ENCODE assay signal across 18 mouse cellular contexts in genomic region chr12:99528958-99529357, GRCm38 (mm10). TPM values are rescaled to one million over a fixed set of nuclear protein-coding genes. Genes with fewer than 3 reads are reported as not detected.
A peak's percentile ranks its signal among the peaks of the same experiment; 100 is the strongest.
DNase-seq lines count a peak whose midpoint lies in the region; ATAC-seq lines count a peak whose summit lies in the region.
"Had no signal": no experiment of that assay in that cellular context is flagged by ENCODE, and none has a peak within 500 bp of the region (broad histone marks: within the 10 kb centered on the region; RNA-seq: fewer than 3 reads in every experiment).

No protein-coding gene starts in this region.

- H3K27ac ChIP-seq in intestine, embryonic 14.5 days (ENCODE audit: low read depth): peak overlapping the region; percentile 60; the same call in 1 of the 2 replicates
- H3K27ac ChIP-seq in intestine, embryonic 15.5 days: no peak overlapping the region
- H3K27ac ChIP-seq in midbrain, embryonic 10.5 days (replicated peaks): peak overlapping the region; percentile 14; the same call in 1 of the 2 replicates
- H3K27ac ChIP-seq in midbrain, embryonic 16.5 days (ENCODE audit: low read length): no peak overlapping the region
- peak overlapping the region; percentile 53 for H3K27ac ChIP-seq in limb, embryonic 10.5 days
- H3K27ac ChIP-seq: embryonic facial prominence, embryonic 15.5 days; liver, embryonic 15.5 days; midbrain, embryonic 15.5 days had no signal

- no peaks in the 10 kb centered on the region for H3K9me3 ChIP-seq in intestine, embryonic 14.5 days (ENCODE audit: control insufficient read depth, low read length)
- no peaks in the 10 kb centered on the region for H3K9me3 ChIP-seq in intestine, embryonic 15.5 days
- 0 out of 2 replicates have a peak, but pooled peaks cover under 1% of the 10 kb centered on the region for H3K9me3 ChIP-seq in midbrain, embryonic 10.5 days (replicated peaks)
- no peaks in the 10 kb centered on the region for H3K9me3 ChIP-seq in midbrain, embryonic 16.5 days (replicated peaks; ENCODE audit: control insufficient read depth, low read length, poor library complexity, severe bottlenecking)
- H3K9me3 ChIP-seq in limb, embryonic 10.5 days (replicated peaks): no peaks in the 10 kb centered on the region
- H3K9me3 ChIP-seq: embryonic facial prominence, embryonic 15.5 days; limb, embryonic 12.5 days; liver, embryonic 15.5 days; midbrain, embryonic 15.5 days had no signal

- no peaks in the 10 kb centered on the region for H3K27me3 ChIP-seq in intestine, embryonic 14.5 days (replicated peaks; ENCODE audit: control insufficient read depth, insufficient read depth, low read length)
- no peaks in the 10 kb centered on the region for H3K27me3 ChIP-seq in intestine, embryonic 15.5 days (replicated peaks)
- H3K27me3 ChIP-seq in midbrain, embryonic 10.5 days (ENCODE audit: low read depth, poor library complexity, severe bottlenecking): no peaks in the 10 kb centered on the region
- no peaks in the 10 kb centered on the region for H3K27me3 ChIP-seq in midbrain, embryonic 16.5 days (ENCODE audit: control insufficient read depth, insufficient read depth, low read depth, low read length)
- H3K27me3 ChIP-seq in limb, embryonic 10.5 days (ENCODE audit: low read depth, poor library complexity, severe bottlenecking): no peaks in the 10 kb centered on the region
- H3K27me3 ChIP-seq: embryonic facial prominence, embryonic 15.5 days; limb, embryonic 12.5 days; liver, embryonic 15.5 days; midbrain, embryonic 15.5 days had no signal

- peak; percentile 38 for DNase-seq in intestine, embryonic 14.5 days (ENCODE audit: low spot score)
- no peak for DNase-seq in midbrain, embryonic 10.5 days (ENCODE audit: low spot score)
- DNase-seq in embryo, embryonic 11 days: peak; percentile 35
- DNase-seq in limb, embryonic 10.5 days (ENCODE audit: low spot score): no peak
- DNase-seq: cerebellum, adult 8-10 months; gastrocnemius, adult 2 months; kidney, postnatal 25 days; layer of hippocampus, adult 9-11 months; right cerebral cortex, adult 18-20 months; thymus, adult 18-20 months; thymus, postnatal 4 days had no signal

- WGBS in intestine, embryonic 14.5 days: 54% methylated on average over 5 of the region's 5 CpGs
- WGBS in intestine, embryonic 15.5 days: 64% methylated on average over 5 of the region's 5 CpGs
- 65% methylated on average over 5 of the region's 5 CpGs for WGBS in midbrain, embryonic 10.5 days
- 65% methylated on average over 5 of the region's 5 CpGs for WGBS in midbrain, embryonic 16.5 days
- 26% methylated on average over 5 of the region's 5 CpGs for WGBS in limb, embryonic 10.5 days

- no peak for ATAC-seq in intestine, embryonic 14.5 days (replicated peaks; ENCODE audit: low FRiP score, low TSS enrichment, low read depth)
- no peak for ATAC-seq in intestine, embryonic 15.5 days
- no peak for ATAC-seq in midbrain, embryonic 16.5 days
- ATAC-seq in megakaryocyte, adult 5-6 weeks (ENCODE audit: poor library complexity, severe bottlenecking): no peak
- ATAC-seq: midbrain, embryonic 15.5 days had no signal

- no peak overlapping the region for H3K4me3 ChIP-seq in intestine, embryonic 14.5 days (ENCODE audit: low read depth, low read length)
- H3K4me3 ChIP-seq in intestine, embryonic 15.5 days (replicated peaks): no peak overlapping the region
- H3K4me3 ChIP-seq in midbrain, embryonic 10.5 days: no peak overlapping the region
- H3K4me3 ChIP-seq in midbrain, embryonic 16.5 days (ENCODE audit: low read depth, low read length): no peak overlapping the region
- H3K4me3 ChIP-seq in limb, embryonic 10.5 days: no peak overlapping the region
- H3K4me3 ChIP-seq: embryonic facial prominence, embryonic 15.5 days; gastrocnemius, adult 2 months; limb, embryonic 12.5 days; liver, embryonic 15.5 days; midbrain, embryonic 15.5 days had no signal

- no peak overlapping the region for H3K9ac ChIP-seq in intestine, embryonic 14.5 days (ENCODE audit: low read length)
- H3K9ac ChIP-seq in intestine, embryonic 15.5 days: no peak overlapping the region
- no peak overlapping the region for H3K9ac ChIP-seq in midbrain, embryonic 16.5 days (ENCODE audit: low read depth, low read length)
- H3K9ac ChIP-seq: embryonic facial prominence, embryonic 15.5 days; limb, embryonic 12.5 days; liver, embryonic 15.5 days; midbrain, embryonic 15.5 days had no signal

- H3K4me2 ChIP-seq in intestine, embryonic 14.5 days (ENCODE audit: low read length): no peak overlapping the region
- no peak overlapping the region for H3K4me2 ChIP-seq in intestine, embryonic 15.5 days (replicated peaks)
- H3K4me2 ChIP-seq in midbrain, embryonic 16.5 days (ENCODE audit: low read length): no peak overlapping the region
- H3K4me2 ChIP-seq: embryonic facial prominence, embryonic 15.5 days; liver, embryonic 15.5 days; midbrain, embryonic 15.5 days had no signal

- no peaks in the 10 kb centered on the region for H3K36me3 ChIP-seq in intestine, embryonic 14.5 days (ENCODE audit: control insufficient read depth, insufficient read depth, low read length)
- H3K36me3 ChIP-seq in intestine, embryonic 15.5 days: no peaks in the 10 kb centered on the region
- peaks cover 7% of the 10 kb centered on the region for H3K36me3 ChIP-seq in midbrain, embryonic 10.5 days
- no peaks in the 10 kb centered on the region for H3K36me3 ChIP-seq in midbrain, embryonic 16.5 days (ENCODE audit: control insufficient read depth, insufficient read depth, low read length)
- H3K36me3 ChIP-seq in limb, embryonic 10.5 days: peaks cover 10% of the 10 kb centered on the region
- H3K36me3 ChIP-seq: embryonic facial prominence, embryonic 15.5 days; liver, embryonic 15.5 days; midbrain, embryonic 15.5 days had no signal

- peaks cover 30% of the 10 kb centered on the region for H3K4me1 ChIP-seq in intestine, embryonic 14.5 days (replicated peaks; ENCODE audit: control insufficient read depth, insufficient read depth, low read length)
- peaks cover 19% of the 10 kb centered on the region for H3K4me1 ChIP-seq in intestine, embryonic 15.5 days (replicated peaks)
- peaks cover 43% of the 10 kb centered on the region for H3K4me1 ChIP-seq in midbrain, embryonic 10.5 days
- H3K4me1 ChIP-seq in midbrain, embryonic 16.5 days (ENCODE audit: control insufficient read depth, insufficient read depth, low read length): no peaks in the 10 kb centered on the region
- peaks cover 55% of the 10 kb centered on the region for H3K4me1 ChIP-seq in limb, embryonic 10.5 days
- H3K4me1 ChIP-seq: midbrain, embryonic 15.5 days had no signal

RNA-seq across cellular contexts. Expression of gene Foxn3, which starts 34.4 kb away (rescaled TPM):
- 74.3 and 75.9 TPM in 2 replicates for polyA plus RNA-seq in intestine, embryonic 14.5 days (2014; fragmentation: Nextera tagmentation; extraction: Ambion mirVana)
- polyA plus RNA-seq in intestine, embryonic 15.5 days (2015; fragmentation: Nextera tagmentation; extraction: Ambion mirVana): 57.3 and 58.6 TPM in 2 replicates
- 51.8 and 63.1 TPM in 2 replicates for polyA plus RNA-seq in midbrain, embryonic 10.5 days (2016; fragmentation: Nextera tagmentation; extraction: Ambion mirVana)
- polyA plus RNA-seq in midbrain, embryonic 16.5 days (2015; fragmentation: Nextera tagmentation; extraction: Ambion mirVana): 66.4 and 69.0 TPM in 2 replicates
- polyA plus RNA-seq in limb, embryonic 10.5 days (2016; fragmentation: Nextera tagmentation; extraction: Ambion mirVana): 57.6 and 68.8 TPM in 2 replicates
- 43.6 and 45.6 TPM in 2 replicates for total RNA-seq in megakaryocyte, adult 5-6 weeks (2015)
- 17.4 and 19.6 TPM in 2 replicates for total RNA-seq in megakaryocyte, adult 5-6 weeks (2017)

Comparison
In these comparisons a context has a peak if more than half of its experiments do, and no peak if none do; other contexts are left out.
1. H3K27ac ChIP-seq: peak in intestine, embryonic 14.5 days (single experiment), midbrain, embryonic 10.5 days (single experiment) and limb, embryonic 10.5 days (single experiment); none in intestine, embryonic 15.5 days (single experiment) and midbrain, embryonic 16.5 days (single experiment).
2. DNase-seq: peak in intestine, embryonic 14.5 days (single experiment) and embryo, embryonic 11 days (single experiment); none in midbrain, embryonic 10.5 days (single experiment) and limb, embryonic 10.5 days (single experiment).